Mouse (Mus musculus): ENCODE measurements around the gene Slc17a9. TPM values are rescaled to one million over a fixed set of nuclear protein-coding genes. Genes with fewer than 3 reads are reported as not detected.

Gene Slc17a9
- polyA plus RNA-seq, 1 experiment, result 16.0 TPM

DNA sequence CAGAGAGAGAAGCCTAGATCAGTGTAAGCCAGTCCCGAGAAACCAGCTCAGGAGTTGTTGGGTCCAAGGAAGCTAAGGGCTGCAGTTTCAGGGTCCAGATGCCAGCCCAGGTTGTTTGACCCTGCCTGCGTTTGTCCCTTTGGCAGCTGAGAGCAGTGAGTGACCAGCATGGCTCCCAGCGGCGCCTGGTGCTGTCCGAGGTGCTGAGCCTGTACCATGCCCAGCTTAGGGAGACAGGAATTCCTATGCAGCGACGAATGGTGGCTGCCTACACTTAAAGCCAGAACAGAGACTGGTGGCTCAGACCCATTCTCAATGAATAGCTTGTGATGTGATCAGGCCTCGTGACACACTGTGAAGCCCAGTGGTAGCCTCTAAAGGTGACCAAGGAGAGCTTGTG, 30.8 kb downstream of the Slc17a9 start:
- H3K4me1 ChIP-seq (ENCODE audit: control insufficient read depth, insufficient read depth, low read length), result no peaks in the 10 kb centered on the region
- H3K36me3 ChIP-seq (ENCODE audit: control insufficient read depth, insufficient read depth, low read length), result no peaks in the 10 kb centered on the region
- H3K27ac ChIP-seq (ENCODE audit: control insufficient read depth, insufficient read depth, low read depth, low read length), result no peak overlapping the region
- H3K4me3 ChIP-seq (ENCODE audit: control insufficient read depth, low read depth, low read length), result no peak overlapping the region
- TF ChIP-seq CTCF (IDR thresholded peaks at IDR 0.05; ENCODE audit: control insufficient read depth, insufficient read depth, insufficient replicate concordance, low read depth, low read length), result no peak
- TF ChIP-seq POLR2A (IDR thresholded peaks at IDR 0.05; ENCODE audit: control insufficient read depth, low read depth, low read length), result no peak
- no peaks in the 10 kb centered on the region for H3K27me3 ChIP-seq (ENCODE audit: control insufficient read depth, insufficient read depth, low read length)

- no peak for TF ChIP-seq CTCF (IDR thresholded peaks at IDR 0.05; ENCODE audit: control insufficient read depth, insufficient read depth, insufficient replicate concordance, low read depth, low read length)
- TF ChIP-seq POLR2A (IDR thresholded peaks at IDR 0.05; ENCODE audit: control insufficient read depth, low read depth, low read length), result no peak
- no peak overlapping the region for H3K4me3 ChIP-seq (ENCODE audit: control insufficient read depth, low read depth, low read length)
- H3K36me3 ChIP-seq (ENCODE audit: control insufficient read depth, insufficient read depth, low read length), result no peaks in the 10 kb centered on the region
- H3K4me1 ChIP-seq (ENCODE audit: control insufficient read depth, insufficient read depth, low read length), result no peaks in the 10 kb centered on the region
- no peak overlapping the region for H3K27ac ChIP-seq (ENCODE audit: control insufficient read depth, insufficient read depth, low read depth, low read length)
- no peaks in the 10 kb centered on the region for H3K27me3 ChIP-seq (ENCODE audit: control insufficient read depth, insufficient read depth, low read length)
Observed at GRCm38 (mm10) chr2:180756786-180757185, 31.7 kb downstream of the Slc17a9 start.

DNA sequence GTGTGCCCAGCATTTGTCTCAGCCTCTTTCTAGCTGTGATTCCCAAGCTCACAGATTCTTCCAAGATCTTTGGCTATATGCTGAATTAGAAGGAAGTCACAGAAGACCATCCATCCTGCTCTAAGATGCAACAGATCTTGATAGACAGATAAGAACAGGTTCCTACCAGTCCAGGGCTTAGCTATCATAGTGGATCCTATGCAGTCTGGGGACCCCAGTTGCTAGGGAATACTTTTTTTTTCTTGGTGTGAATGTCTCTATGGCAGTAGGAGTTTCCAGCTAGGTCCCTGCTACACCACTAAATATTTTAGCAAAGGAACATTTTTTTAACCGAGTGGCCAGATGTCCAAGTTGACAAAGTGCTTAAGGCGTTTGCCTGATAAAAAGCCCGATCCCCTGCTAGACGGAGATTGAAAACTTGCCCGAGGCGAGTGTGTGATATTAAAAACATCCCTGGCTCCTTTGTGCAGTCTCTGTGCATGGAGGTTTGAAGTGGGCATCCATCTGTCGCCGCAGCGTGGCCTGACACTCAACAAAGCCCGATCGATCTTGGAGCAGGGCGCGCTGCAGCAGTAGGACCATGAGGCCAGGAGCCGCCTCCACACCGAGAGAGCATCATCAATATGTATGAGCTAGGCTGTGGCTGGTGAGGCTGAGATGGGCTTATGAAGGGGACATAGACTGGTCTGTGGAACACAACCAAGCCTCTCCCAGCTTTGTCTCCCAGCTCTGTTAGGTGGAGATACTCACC, 33.6 kb downstream of the Slc17a9 start:
- Histone ChIP-seq H3K4me3 (ENCODE audit: control insufficient read depth, low read depth, low read length) (no peak overlapping the region), H3K4me1 (ENCODE audit: control insufficient read depth, insufficient read depth, low read length) (no peaks in the 10 kb centered on the region), H3K27ac (ENCODE audit: control insufficient read depth, insufficient read depth, low read depth, low read length) (no peak overlapping the region), H3K27me3 (ENCODE audit: control insufficient read depth, insufficient read depth, low read length) (no peaks in the 10 kb centered on the region), H3K36me3 (ENCODE audit: control insufficient read depth, insufficient read depth, low read length) (no peaks in the 10 kb centered on the region)
- TF ChIP-seq CTCF (IDR thresholded peaks at IDR 0.05; ENCODE audit: control insufficient read depth, insufficient read depth, insufficient replicate concordance, low read depth, low read length) (no peak), POLR2A (IDR thresholded peaks at IDR 0.05; ENCODE audit: control insufficient read depth, low read depth, low read length) (no peak)

DNA sequence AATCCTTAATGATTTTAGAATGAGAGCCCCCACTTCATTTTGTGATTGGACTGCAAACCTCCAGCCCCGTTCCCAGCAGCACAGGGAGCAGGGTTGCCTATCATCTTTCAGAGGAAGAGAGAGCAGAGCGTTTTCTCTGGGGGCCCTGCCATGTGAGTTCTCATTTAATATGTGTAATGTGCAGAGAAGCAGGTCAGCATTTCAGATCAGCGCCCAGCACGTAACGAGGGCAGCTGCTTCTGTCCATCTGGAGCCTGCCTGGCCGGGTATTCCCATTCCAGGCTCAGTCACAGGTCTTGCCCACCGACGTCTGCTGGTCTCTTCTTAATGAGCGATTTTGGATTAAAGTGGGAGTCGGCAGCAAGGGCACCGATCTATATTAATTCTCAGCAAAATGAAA, 39.9 kb downstream of the Slc17a9 start:
- Histone ChIP-seq H3K4me1 (ENCODE audit: control insufficient read depth, insufficient read depth, low read length) (no peaks in the 10 kb centered on the region), H3K36me3 (ENCODE audit: control insufficient read depth, insufficient read depth, low read length) (no peaks in the 10 kb centered on the region), H3K27me3 (ENCODE audit: control insufficient read depth, insufficient read depth, low read length) (no peaks in the 10 kb centered on the region), H3K4me3 (ENCODE audit: control insufficient read depth, low read depth, low read length) (no peak overlapping the region), H3K27ac (ENCODE audit: control insufficient read depth, insufficient read depth, low read depth, low read length) (no peak overlapping the region)
- TF ChIP-seq CTCF (IDR thresholded peaks at IDR 0.05; ENCODE audit: control insufficient read depth, insufficient read depth, insufficient replicate concordance, low read depth, low read length) (no peak), POLR2A (IDR thresholded peaks at IDR 0.05; ENCODE audit: control insufficient read depth, low read depth, low read length) (no peak)

DNA sequence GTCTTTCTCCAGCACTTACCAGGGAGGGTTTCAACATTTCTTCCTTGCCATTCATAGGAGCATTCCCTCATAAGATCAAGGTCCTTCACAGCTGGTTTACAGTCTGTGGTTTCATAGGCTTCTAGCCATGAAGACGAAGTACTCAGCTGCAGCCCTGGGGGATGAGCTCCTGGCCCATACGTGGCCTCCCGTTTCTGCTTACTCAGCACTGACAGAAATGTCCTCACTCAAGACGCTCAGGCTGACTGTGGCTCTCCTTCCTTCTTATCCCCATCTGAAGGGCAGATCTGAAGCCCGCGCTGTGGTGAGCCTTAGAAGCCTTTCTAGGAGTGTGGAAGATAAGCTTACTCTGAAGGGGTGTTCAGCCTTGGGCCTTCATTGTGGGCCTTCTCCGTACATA, 40.6 kb downstream of the Slc17a9 start:
- no peaks in the 10 kb centered on the region for H3K36me3 ChIP-seq (ENCODE audit: control insufficient read depth, insufficient read depth, low read length)
- H3K27ac ChIP-seq (ENCODE audit: control insufficient read depth, insufficient read depth, low read depth, low read length), result no peak overlapping the region
- no peaks in the 10 kb centered on the region for H3K4me1 ChIP-seq (ENCODE audit: control insufficient read depth, insufficient read depth, low read length)
- no peaks in the 10 kb centered on the region for H3K27me3 ChIP-seq (ENCODE audit: control insufficient read depth, insufficient read depth, low read length)
- TF ChIP-seq POLR2A (IDR thresholded peaks at IDR 0.05; ENCODE audit: control insufficient read depth, low read depth, low read length), result no peak
- no peak for TF ChIP-seq CTCF (IDR thresholded peaks at IDR 0.05; ENCODE audit: control insufficient read depth, insufficient read depth, insufficient replicate concordance, low read depth, low read length)
- H3K4me3 ChIP-seq (ENCODE audit: control insufficient read depth, low read depth, low read length), result no peak overlapping the region

- H3K4me1 ChIP-seq (ENCODE audit: control insufficient read depth, insufficient read depth, low read length), result peaks cover 2% of the 10 kb centered on the region; the same call in 1 of the 2 replicates
- peaks cover 3% of the 10 kb centered on the region; the same call in 1 of the 2 replicates for H3K27me3 ChIP-seq (ENCODE audit: control insufficient read depth, insufficient read depth, low read length)
- H3K4me3 ChIP-seq (ENCODE audit: control insufficient read depth, low read depth, low read length), result no peak overlapping the region
- H3K36me3 ChIP-seq (ENCODE audit: control insufficient read depth, insufficient read depth, low read length), result no peaks in the 10 kb centered on the region
- TF ChIP-seq CTCF (IDR thresholded peaks at IDR 0.05; ENCODE audit: control insufficient read depth, insufficient read depth, insufficient replicate concordance, low read depth, low read length) (no peak), POLR2A (IDR thresholded peaks at IDR 0.05; ENCODE audit: control insufficient read depth, low read depth, low read length) (no peak)
- no peak overlapping the region for H3K27ac ChIP-seq (ENCODE audit: control insufficient read depth, insufficient read depth, low read depth, low read length)
Observed at GRCm38 (mm10) chr2:180775223-180775622, 50.2 kb downstream of the Slc17a9 start.

- Histone ChIP-seq H3K4me1 (ENCODE audit: control insufficient read depth, insufficient read depth, low read length) (peaks cover 2% of the 10 kb centered on the region; the same call in 1 of the 2 replicates), H3K27me3 (ENCODE audit: control insufficient read depth, insufficient read depth, low read length) (peaks cover 3% of the 10 kb centered on the region; the same call in 1 of the 2 replicates), H3K36me3 (ENCODE audit: control insufficient read depth, insufficient read depth, low read length) (no peaks in the 10 kb centered on the region), H3K4me3 (ENCODE audit: control insufficient read depth, low read depth, low read length) (no peak overlapping the region), H3K27ac (ENCODE audit: control insufficient read depth, insufficient read depth, low read depth, low read length) (no peak overlapping the region)
- TF ChIP-seq POLR2A (IDR thresholded peaks at IDR 0.05; ENCODE audit: control insufficient read depth, low read depth, low read length), result no peak
- no peak for TF ChIP-seq CTCF (IDR thresholded peaks at IDR 0.05; ENCODE audit: control insufficient read depth, insufficient read depth, insufficient replicate concordance, low read depth, low read length)
Observed at GRCm38 (mm10) chr2:180775641-180776040, 50.6 kb downstream of the Slc17a9 start.
